Mouse (Mus musculus): ENCODE data around the gene Gys1. TPM values are rescaled to one million over a fixed set of nuclear protein-coding genes. Genes with fewer than 3 reads are reported as not detected.
A peak's percentile ranks its signal among the peaks of the same experiment; 100 is the strongest.

Gene Gys1
- polyA plus RNA-seq, 1 experiment from 2014 or later = 36.0 TPM

DNA sequence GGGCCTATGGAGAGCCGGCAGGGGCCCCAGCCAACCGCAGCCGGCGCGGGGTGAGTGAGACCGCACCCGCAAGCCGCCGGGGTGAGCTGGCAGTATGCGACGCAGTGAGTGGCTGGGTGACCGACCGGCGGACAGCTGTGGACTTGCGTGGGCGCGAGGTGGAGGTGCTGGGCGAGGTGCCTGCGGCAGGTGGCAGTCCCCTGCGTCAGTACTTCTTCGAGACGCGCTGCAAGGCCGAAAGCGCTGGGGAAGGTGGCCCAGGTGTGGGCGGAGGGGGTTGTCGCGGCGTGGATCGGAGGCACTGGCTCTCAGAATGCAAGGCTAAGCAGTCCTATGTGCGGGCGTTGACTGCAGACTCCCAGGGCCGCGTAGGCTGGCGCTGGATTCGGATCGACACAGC lies 19.0 kb upstream of the Gys1 start:
- no peak for DNase-seq
- WGBS = 10% methylated on average over 37 of the region's 37 CpGs
- peaks cover 2% of the 10 kb centered on the region; the same call in 1 of the 2 replicates for H3K36me3 ChIP-seq (ENCODE audit: insufficient read depth)
- no peak for ATAC-seq (ENCODE audit: insufficient read depth)
- peak overlapping the region; percentile 48 for H3K4me2 ChIP-seq
- no peak for TF ChIP-seq CTCF (IDR thresholded peaks at IDR 0.05; ENCODE audit: low read depth)
- H3K27ac ChIP-seq (ENCODE audit: low read depth) = no peak overlapping the region
- H3K27me3 ChIP-seq (ENCODE audit: insufficient read depth, low read length) = peaks cover 66% of the 10 kb centered on the region
- no peaks in the 10 kb centered on the region for H3K9me3 ChIP-seq (ENCODE audit: low read depth, low read length)
- H3K9ac ChIP-seq = peak overlapping the region; percentile 23; the same call in 1 of the 2 replicates
- peak overlapping the region; percentile 15; the same call in 1 of the 2 replicates for H3K4me3 ChIP-seq (ENCODE audit: low read depth, low read length)
- peaks cover 17% of the 10 kb centered on the region; the same call in 1 of the 2 replicates for H3K4me1 ChIP-seq (ENCODE audit: insufficient read depth)

DNA sequence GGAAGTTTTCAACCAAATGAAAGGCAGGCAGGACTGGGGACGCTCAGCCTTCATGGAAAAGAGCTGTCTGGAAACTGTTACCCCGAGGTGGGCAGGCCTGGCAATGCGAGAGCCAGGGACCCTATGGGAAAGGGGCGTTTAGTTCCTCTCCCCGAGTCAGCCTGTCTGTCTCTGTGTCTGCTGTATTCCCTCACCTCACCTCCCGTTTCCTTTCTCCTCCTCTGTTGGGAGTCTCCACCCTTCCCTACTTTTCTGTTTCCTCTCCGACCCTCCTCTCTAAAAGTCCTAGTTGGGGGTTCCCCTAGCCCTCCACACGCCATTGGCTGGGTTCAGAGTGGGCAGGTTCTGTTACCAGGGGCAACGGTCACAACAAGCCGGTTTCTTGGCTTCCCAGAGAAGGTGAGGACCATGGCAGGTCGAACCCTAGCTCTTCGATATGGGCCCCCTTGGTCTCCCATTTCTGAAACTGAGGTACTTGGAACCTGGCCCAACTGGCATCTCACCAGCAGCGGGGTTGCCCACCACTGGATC lies 16.6 kb upstream of the Gys1 start:
- no peak overlapping the region for H3K27ac ChIP-seq (ENCODE audit: low read depth)

DNA sequence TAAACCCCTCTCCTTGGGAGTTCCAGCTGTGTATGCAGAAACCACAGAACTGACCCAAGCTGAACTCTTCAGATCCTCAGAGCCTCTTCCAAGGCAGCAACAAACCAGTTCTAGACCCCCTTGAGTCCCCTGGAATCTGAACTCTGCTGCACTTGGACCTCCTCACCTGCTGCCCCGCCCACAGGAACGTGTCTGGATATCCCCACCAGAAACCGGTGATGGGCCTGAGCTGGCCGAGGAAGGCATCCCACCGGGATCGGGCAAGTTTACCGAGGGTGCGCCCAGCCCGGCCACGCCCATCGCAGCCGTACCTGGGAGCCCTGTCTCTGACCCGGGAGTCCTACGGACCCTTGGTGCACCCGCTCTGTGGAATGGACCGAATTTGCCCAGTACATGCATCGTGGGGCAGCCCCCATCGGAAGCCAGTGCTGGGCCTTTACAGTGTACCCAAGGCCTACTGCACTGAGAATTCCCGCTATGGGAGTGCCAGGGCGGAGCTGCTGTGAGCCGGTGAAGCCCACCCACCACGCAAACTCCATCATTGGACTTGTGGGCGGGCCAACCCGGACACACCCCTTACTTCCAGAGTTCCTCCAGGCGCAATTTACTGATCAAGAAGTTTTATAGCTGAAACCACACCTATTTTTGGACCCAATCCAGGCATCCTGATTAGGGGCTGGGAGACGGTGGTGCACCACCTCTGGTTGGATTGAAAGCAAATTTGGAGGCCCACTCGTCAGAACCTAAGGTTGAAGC lies 14.6 kb upstream of the Gys1 start:
- H3K36me3 ChIP-seq (ENCODE audit: insufficient read depth) = peaks cover 46% of the 10 kb centered on the region
- peaks cover 11% of the 10 kb centered on the region; the same call in 1 of the 2 replicates for H3K4me1 ChIP-seq (ENCODE audit: insufficient read depth)
- peak overlapping the region; percentile 27 for H3K4me2 ChIP-seq
- H3K9ac ChIP-seq = no peak overlapping the region
- TF ChIP-seq CTCF (IDR thresholded peaks at IDR 0.05; ENCODE audit: low read depth) = no peak
- DNase-seq = peak; percentile 54
- no peak overlapping the region for H3K4me3 ChIP-seq (ENCODE audit: low read depth, low read length)
- no peaks in the 10 kb centered on the region for H3K9me3 ChIP-seq (ENCODE audit: low read depth, low read length)
- H3K27me3 ChIP-seq (ENCODE audit: insufficient read depth, low read length) = peaks cover 38% of the 10 kb centered on the region
- no peak overlapping the region for H3K27ac ChIP-seq (ENCODE audit: low read depth)
- WGBS = 9% methylated on average over 27 of the region's 27 CpGs
- ATAC-seq (ENCODE audit: insufficient read depth) = peak; percentile 32

More for the DNA sequence above, 16.6 kb upstream of the Gys1 start:
- no peak overlapping the region for H3K9ac ChIP-seq
- no peak for DNase-seq
- peaks cover 26% of the 10 kb centered on the region for H3K36me3 ChIP-seq (ENCODE audit: insufficient read depth)
- peak overlapping the region; percentile 27; the same call in 1 of the 2 replicates for H3K4me2 ChIP-seq
- H3K27me3 ChIP-seq (ENCODE audit: insufficient read depth, low read length) = peaks cover 56% of the 10 kb centered on the region
- WGBS = 9% methylated on average over 13 of the region's 13 CpGs
- H3K9me3 ChIP-seq (ENCODE audit: low read depth, low read length) = no peaks in the 10 kb centered on the region
- no peak for ATAC-seq (ENCODE audit: insufficient read depth)
- no peak overlapping the region for H3K4me3 ChIP-seq (ENCODE audit: low read depth, low read length)
- no peak for TF ChIP-seq CTCF (IDR thresholded peaks at IDR 0.05; ENCODE audit: low read depth)
- peaks cover 17% of the 10 kb centered on the region; the same call in 1 of the 2 replicates for H3K4me1 ChIP-seq (ENCODE audit: insufficient read depth)

DNA sequence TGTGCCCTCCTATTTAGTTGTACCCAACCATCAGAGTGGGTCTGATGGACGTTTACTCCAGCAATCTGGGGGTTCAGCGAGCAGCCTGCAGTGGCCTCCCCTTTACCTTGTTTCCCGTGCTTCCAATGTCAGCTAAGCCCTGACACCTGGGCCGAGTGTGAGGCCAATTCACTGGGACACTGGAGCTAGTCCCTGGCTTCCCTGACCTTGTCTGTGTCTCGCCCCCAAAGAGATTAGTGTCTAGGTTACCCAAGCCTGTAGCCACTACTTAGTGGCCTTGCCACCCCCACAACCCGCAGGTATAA lies 14.1 kb upstream of the Gys1 start, which contains the start of gene Lhb:
Gene Lhb (plus strand): TSS at position 206 of the 305 bp plus-strand sequence.
- Histone ChIP-seq H3K27ac (ENCODE audit: low read depth) (no peak within 1 kb of the TSS), H3K9ac (no peak within 1 kb of the TSS), H3K4me1 (ENCODE audit: insufficient read depth) (peaks cover 8% of the 10 kb centered on the region; the same call in 1 of the 2 replicates), H3K9me3 (ENCODE audit: low read depth, low read length) (no peaks in the 10 kb centered on the region), H3K27me3 (ENCODE audit: insufficient read depth, low read length) (peaks cover 33% of the 10 kb centered on the region), H3K4me2 (peak within 1 kb of the TSS; percentile 27), H3K36me3 (ENCODE audit: insufficient read depth) (peaks cover 51% of the 10 kb centered on the region), H3K4me3 (ENCODE audit: low read depth, low read length) (no peak within 1 kb of the TSS)
- no peak for TF ChIP-seq CTCF (IDR thresholded peaks at IDR 0.05; ENCODE audit: low read depth)
- DNase-seq (no peak), ATAC-seq (ENCODE audit: insufficient read depth) (no peak)
- 54% methylated on average over 6 of the region's 6 CpGs for WGBS

DNA sequence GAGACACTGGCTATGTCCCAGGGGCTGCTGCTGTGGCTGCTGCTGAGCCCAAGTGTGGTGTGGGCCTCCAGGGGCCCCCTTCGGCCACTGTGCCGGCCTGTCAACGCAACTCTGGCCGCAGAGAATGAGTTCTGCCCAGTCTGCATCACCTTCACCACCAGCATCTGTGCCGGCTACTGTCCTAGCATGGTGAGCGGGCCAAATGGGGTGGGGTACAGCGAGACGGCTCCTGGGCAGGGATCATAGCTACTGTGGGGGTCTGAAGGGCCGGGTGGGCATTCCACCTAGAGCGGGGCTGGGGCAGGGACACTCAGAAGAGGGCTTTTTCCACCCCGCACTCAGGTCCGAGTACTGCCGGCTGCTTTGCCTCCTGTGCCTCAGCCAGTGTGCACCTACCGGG lies 13.4 kb upstream of the Gys1 start:
- Histone ChIP-seq H3K27me3 (ENCODE audit: insufficient read depth, low read length) (peaks cover 27% of the 10 kb centered on the region), H3K4me1 (ENCODE audit: insufficient read depth) (0 out of 2 replicates have a peak, but pooled peaks cover 8% of the 10 kb centered on the region), H3K36me3 (ENCODE audit: insufficient read depth) (peaks cover 57% of the 10 kb centered on the region), H3K9me3 (ENCODE audit: low read depth, low read length) (no peaks in the 10 kb centered on the region), H3K9ac (no peak overlapping the region), H3K27ac (ENCODE audit: low read depth) (no peak overlapping the region), H3K4me2 (no peak overlapping the region), H3K4me3 (ENCODE audit: low read depth, low read length) (no peak overlapping the region)
- 90% methylated on average over 14 of the region's 14 CpGs for WGBS
- no peak for TF ChIP-seq CTCF (IDR thresholded peaks at IDR 0.05; ENCODE audit: low read depth)
- ATAC-seq (ENCODE audit: insufficient read depth) = no peak
- DNase-seq = no peak

DNA sequence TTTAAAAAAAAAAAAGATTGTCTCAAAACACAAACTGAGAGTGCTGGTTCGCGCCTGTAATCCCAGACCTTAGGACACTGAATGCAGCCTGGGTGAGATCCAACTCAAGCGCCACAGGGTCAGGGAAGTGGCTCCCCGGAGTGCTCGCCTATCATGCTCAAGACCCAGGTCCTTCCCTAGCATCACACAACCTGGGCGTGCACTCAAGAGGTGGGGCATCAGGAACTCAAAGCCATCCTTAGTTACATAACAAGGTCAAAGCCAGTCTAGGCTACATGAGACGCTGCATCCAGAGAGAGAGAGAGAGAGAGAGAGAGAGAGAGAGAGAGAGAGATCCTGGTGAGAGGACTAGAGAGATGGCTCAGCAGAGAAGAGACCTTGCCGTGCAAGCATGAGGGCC lies 8.1 kb upstream of the Gys1 start:
- Histone ChIP-seq H3K4me2 (no peak overlapping the region), H3K4me1 (ENCODE audit: insufficient read depth) (no peaks in the 10 kb centered on the region), H3K27ac (ENCODE audit: low read depth) (no peak overlapping the region), H3K9me3 (ENCODE audit: low read depth, low read length) (no peaks in the 10 kb centered on the region), H3K27me3 (ENCODE audit: insufficient read depth, low read length) (no peaks in the 10 kb centered on the region), H3K9ac (no peak overlapping the region), H3K4me3 (ENCODE audit: low read depth, low read length) (no peak overlapping the region), H3K36me3 (ENCODE audit: insufficient read depth) (peaks cover 91% of the 10 kb centered on the region)
- WGBS = 79% methylated on average over 8 of the region's 8 CpGs
- no peak for TF ChIP-seq CTCF (IDR thresholded peaks at IDR 0.05; ENCODE audit: low read depth)
- ATAC-seq (ENCODE audit: insufficient read depth) (no peak), DNase-seq (no peak)

DNA sequence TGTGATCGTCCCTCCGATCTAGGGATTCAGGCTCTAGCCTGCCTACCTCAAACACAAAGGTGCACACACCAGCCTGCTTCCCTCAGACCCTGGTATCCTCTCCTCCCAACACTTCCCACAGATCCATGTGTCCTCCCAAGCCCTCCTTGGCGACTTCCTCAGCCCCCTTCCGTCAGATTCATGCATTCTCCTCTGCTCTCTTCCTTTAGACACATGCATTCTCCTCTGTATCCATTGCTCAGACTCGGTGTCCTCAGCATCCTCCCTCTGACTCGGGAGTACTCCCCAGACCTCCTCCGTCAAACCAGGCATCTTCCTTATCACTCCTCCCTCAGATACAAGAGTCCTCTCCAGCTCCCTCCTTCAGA lies 825 bp upstream of the Gys1 start:
- peak overlapping the region; percentile 98 for H3K4me2 ChIP-seq
- peak overlapping the region; percentile 89 for H3K27ac ChIP-seq (ENCODE audit: low read depth)
- DNase-seq = no peak
- peaks cover 31% of the 10 kb centered on the region for H3K36me3 ChIP-seq (ENCODE audit: insufficient read depth)
- peaks cover 19% of the 10 kb centered on the region for H3K4me1 ChIP-seq (ENCODE audit: insufficient read depth)
- no peak for ATAC-seq (ENCODE audit: insufficient read depth)
- no peaks in the 10 kb centered on the region for H3K27me3 ChIP-seq (ENCODE audit: insufficient read depth, low read length)
- no peaks in the 10 kb centered on the region for H3K9me3 ChIP-seq (ENCODE audit: low read depth, low read length)
- TF ChIP-seq CTCF (IDR thresholded peaks at IDR 0.05; ENCODE audit: low read depth) = no peak
- H3K9ac ChIP-seq = peak overlapping the region; percentile 93
- H3K4me3 ChIP-seq (ENCODE audit: low read depth, low read length) = peak overlapping the region; percentile 87
- WGBS = under 1% methylated on average over 7 of the region's 7 CpGs

Measured in lung, embryonic 14.5 days (tissue).